Mouse (Mus musculus): ENCODE measurements around the gene Lrba. TPM values are rescaled to one million over a fixed set of nuclear protein-coding genes. Genes with fewer than 3 reads are reported as not detected.

Lrba gene
- polyA plus RNA-seq, 1 experiment from 2014 or later: 4.6 TPM

GRCm38 (mm10) chr3:86548091-86549015 is 323.9 kb downstream of the Lrba start, which contains the start of gene Mab21l2:
Gene Mab21l2 (minus strand): TSS chr3:86548629.
- peaks cover 13% of the 10 kb centered on the region for H3K4me1 ChIP-seq
- H3K4me2 ChIP-seq: peak within 1 kb of the TSS; percentile 55
- H3K4me3 ChIP-seq (replicated peaks): peak within 1 kb of the TSS; percentile 39
- peak within 1 kb of the TSS; percentile 49; the same call in 1 of the 2 replicates for H3K27ac ChIP-seq
- no peak within 1 kb of the TSS for H3K9ac ChIP-seq
- peaks cover 39% of the 10 kb centered on the region for H3K27me3 ChIP-seq (replicated peaks)
- peak; percentile 56; the same call in 1 of the 2 replicates for ATAC-seq (ENCODE audit: insufficient read depth, low FRiP score, low read depth)
- no peaks in the 10 kb centered on the region for H3K36me3 ChIP-seq
- no peaks in the 10 kb centered on the region for H3K9me3 ChIP-seq
- 10% methylated on average over 25 of the region's 25 CpGs for WGBS

DNA sequence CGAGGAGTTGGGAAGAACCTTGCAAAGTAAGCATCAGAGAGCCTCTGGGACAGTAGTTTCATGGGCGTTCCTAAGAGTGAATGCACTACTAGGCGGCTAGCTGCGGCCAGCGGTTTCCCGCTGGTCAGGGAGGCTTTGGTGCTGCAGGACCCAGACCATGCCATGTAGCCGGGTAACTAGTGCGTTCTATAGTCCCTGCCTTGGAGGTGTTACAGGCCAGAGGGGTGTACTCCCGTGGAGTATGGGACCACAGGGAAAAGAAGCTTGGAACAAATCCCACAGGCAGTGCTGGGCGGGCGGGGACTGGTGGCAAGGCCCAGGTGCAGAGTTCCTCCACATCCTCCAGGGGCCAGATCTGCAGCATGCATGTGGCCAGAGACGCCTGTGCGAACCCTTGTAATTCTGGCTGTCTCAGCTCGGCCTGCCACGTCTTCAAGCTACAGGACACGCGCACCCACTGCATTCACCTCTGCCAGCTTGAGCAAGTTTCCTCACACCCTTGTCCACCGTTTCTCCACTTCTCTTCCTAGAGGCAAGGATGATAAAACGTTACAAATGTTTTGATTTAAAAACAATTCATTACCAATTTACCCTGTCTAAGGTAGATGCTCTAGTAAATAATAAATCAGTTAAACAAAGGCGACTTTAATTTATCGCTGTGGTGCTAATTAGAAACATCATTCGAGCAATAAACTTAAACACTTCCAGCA is 326.0 kb downstream of the Lrba start:
- Histone ChIP-seq H3K27me3 (replicated peaks) (peaks cover 39% of the 10 kb centered on the region), H3K9me3 (no peaks in the 10 kb centered on the region), H3K4me2 (no peak overlapping the region), H3K36me3 (no peaks in the 10 kb centered on the region), H3K4me1 (peaks cover 13% of the 10 kb centered on the region), H3K27ac (no peak overlapping the region), H3K9ac (no peak overlapping the region), H3K4me3 (replicated peaks) (0 out of 2 replicates have a peak overlapping the region, but pooled peaks have one; percentile 8)
- 17% methylated on average over 22 of the region's 22 CpGs for WGBS
- ATAC-seq (ENCODE audit: insufficient read depth, low FRiP score, low read depth): no peak

DNA sequence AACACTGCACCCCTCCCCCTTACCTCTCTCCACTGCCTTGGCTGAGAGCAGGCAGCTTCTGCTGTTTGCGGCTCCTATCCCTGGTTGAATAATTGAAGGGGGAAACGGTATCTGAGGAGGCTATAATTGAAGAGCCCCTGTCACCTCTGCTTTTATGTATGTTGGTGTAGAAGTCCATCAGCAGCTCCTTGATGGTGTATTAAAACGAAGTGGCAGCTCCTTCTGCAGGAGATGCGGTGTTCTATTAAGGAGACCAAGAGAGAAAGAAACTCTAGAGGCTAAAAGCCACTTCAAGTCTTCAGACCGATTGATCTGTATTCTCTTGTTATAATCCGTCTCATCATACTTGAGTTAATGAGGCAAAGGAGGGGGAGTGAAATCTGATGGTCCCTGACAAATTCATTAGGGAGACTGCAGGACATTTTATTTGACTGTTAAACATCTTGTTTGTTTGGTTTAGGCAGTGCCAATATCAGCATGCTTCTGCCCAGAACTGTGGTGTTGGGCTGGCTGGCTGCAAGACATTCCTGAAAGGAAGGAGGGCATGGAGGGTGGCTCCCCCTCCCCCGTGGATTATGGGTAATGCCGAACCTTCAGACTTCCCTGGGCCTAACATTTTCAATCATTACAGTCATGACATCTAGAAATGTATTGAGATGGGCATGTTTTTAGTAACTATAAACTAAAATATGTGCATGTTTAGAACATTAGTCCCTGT is 326.7 kb downstream of the Lrba start:
- H3K4me1 ChIP-seq: peaks cover 13% of the 10 kb centered on the region
- no peak overlapping the region for H3K4me2 ChIP-seq
- no peak overlapping the region for H3K9ac ChIP-seq
- no peak for ATAC-seq (ENCODE audit: insufficient read depth, low FRiP score, low read depth)
- H3K36me3 ChIP-seq: no peaks in the 10 kb centered on the region
- peaks cover 39% of the 10 kb centered on the region for H3K27me3 ChIP-seq (replicated peaks)
- no peak overlapping the region for H3K4me3 ChIP-seq (replicated peaks)
- H3K9me3 ChIP-seq: no peaks in the 10 kb centered on the region
- no peak overlapping the region for H3K27ac ChIP-seq
- WGBS: 36% methylated on average over 8 of the region's 8 CpGs

- Histone ChIP-seq H3K4me1 (peaks cover 4% of the 10 kb centered on the region), H3K27ac (no peak overlapping the region), H3K4me3 (replicated peaks) (no peak overlapping the region), H3K9me3 (no peaks in the 10 kb centered on the region), H3K9ac (no peak overlapping the region), H3K36me3 (no peaks in the 10 kb centered on the region), H3K27me3 (replicated peaks) (peaks cover 31% of the 10 kb centered on the region), H3K4me2 (no peak overlapping the region)
- WGBS: 44% methylated on average over 5 of the region's 5 CpGs
- ATAC-seq (ENCODE audit: insufficient read depth, low FRiP score, low read depth): no peak
Observed at GRCm38 (mm10) chr3:86552170-86552569, 327.7 kb downstream of the Lrba start.

DNA sequence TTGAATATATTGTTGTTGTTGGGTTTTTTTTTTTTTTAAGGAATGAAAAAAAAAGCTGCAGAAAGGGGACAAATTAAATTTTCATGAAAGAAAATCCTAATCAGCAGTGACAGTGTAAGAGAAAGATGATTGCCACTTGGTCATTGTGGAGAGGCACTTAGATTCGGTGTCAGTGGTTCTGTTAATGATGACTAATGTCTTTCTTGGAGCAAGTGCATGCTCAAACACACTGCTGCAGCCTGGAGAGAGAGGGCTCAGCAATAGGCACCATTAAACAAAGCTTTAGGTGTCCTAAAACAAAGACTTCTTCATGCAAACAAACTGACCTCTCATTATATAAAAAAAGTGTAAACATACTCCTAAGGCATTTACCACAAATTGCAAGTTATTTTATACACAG is 334.5 kb downstream of the Lrba start:
- Histone ChIP-seq H3K9ac (no peak overlapping the region), H3K27me3 (replicated peaks) (no peaks in the 10 kb centered on the region), H3K36me3 (no peaks in the 10 kb centered on the region), H3K4me1 (no peaks in the 10 kb centered on the region), H3K4me3 (replicated peaks) (no peak overlapping the region), H3K27ac (no peak overlapping the region), H3K9me3 (no peaks in the 10 kb centered on the region), H3K4me2 (no peak overlapping the region)
- 23% methylated on average over 1 of the region's 1 CpGs for WGBS
- ATAC-seq (ENCODE audit: insufficient read depth, low FRiP score, low read depth): no peak

DNA sequence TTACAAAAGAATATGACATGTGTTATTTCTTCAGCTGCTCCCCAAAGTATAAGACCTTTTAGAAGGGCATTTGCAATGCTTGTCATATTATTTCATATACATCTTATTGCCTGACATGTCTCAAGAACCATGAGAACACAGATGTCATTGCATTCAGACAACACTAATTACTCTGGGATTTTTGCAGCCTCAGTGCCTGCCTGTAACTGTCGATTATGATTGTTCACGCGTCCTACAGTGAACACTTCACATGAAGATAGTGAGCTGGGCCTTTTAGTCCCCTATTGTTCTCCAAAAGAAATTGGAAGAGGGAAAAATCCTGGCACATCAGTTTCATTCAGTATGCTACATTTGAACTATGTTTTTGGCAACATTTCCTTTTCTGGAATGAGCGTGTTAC is 335.2 kb downstream of the Lrba start:
- no peaks in the 10 kb centered on the region for H3K36me3 ChIP-seq
- H3K9ac ChIP-seq: no peak overlapping the region
- no peaks in the 10 kb centered on the region for H3K4me1 ChIP-seq
- no peaks in the 10 kb centered on the region for H3K27me3 ChIP-seq (replicated peaks)
- ATAC-seq (ENCODE audit: insufficient read depth, low FRiP score, low read depth): no peak
- H3K9me3 ChIP-seq: no peaks in the 10 kb centered on the region
- H3K4me3 ChIP-seq (replicated peaks): no peak overlapping the region
- WGBS: 75% methylated on average over 4 of the region's 4 CpGs
- H3K27ac ChIP-seq: no peak overlapping the region
- H3K4me2 ChIP-seq: no peak overlapping the region

GRCm38 (mm10) chr3:86560281-86561022 is 336.0 kb downstream of the Lrba start:
- Histone ChIP-seq H3K36me3 (no peaks in the 10 kb centered on the region), H3K27me3 (replicated peaks) (no peaks in the 10 kb centered on the region), H3K4me2 (no peak overlapping the region), H3K27ac (no peak overlapping the region), H3K9ac (no peak overlapping the region), H3K9me3 (no peaks in the 10 kb centered on the region), H3K4me3 (replicated peaks) (no peak overlapping the region), H3K4me1 (no peaks in the 10 kb centered on the region)
- WGBS: 69% methylated on average over 4 of the region's 4 CpGs
- no peak for ATAC-seq (ENCODE audit: insufficient read depth, low FRiP score, low read depth)

DNA sequence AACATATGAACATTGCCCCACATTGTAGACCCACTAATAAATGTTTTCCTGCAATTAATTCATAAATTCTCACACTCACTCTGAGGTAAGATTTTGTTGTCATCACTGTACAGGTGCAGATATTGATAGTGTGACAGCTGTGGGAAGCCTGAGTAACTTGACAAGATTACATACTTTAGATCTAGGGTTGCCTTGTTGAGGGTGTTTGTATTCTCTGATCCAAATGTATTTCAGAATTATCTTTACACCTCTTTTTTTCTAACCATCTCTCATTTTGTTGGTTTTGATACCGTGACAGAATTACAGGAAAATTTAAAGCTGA is 336.5 kb downstream of the Lrba start:
- no peaks in the 10 kb centered on the region for H3K27me3 ChIP-seq (replicated peaks)
- H3K27ac ChIP-seq: no peak overlapping the region
- no peaks in the 10 kb centered on the region for H3K9me3 ChIP-seq
- no peak; the same call in 1 of the 2 replicates for ATAC-seq (ENCODE audit: insufficient read depth, low FRiP score, low read depth)
- no peak overlapping the region for H3K9ac ChIP-seq
- no peak overlapping the region for H3K4me3 ChIP-seq (replicated peaks)
- no peak overlapping the region for H3K4me2 ChIP-seq
- no peaks in the 10 kb centered on the region for H3K4me1 ChIP-seq
- WGBS: 84% methylated on average over 1 of the region's 1 CpGs
- H3K36me3 ChIP-seq: no peaks in the 10 kb centered on the region

DNA sequence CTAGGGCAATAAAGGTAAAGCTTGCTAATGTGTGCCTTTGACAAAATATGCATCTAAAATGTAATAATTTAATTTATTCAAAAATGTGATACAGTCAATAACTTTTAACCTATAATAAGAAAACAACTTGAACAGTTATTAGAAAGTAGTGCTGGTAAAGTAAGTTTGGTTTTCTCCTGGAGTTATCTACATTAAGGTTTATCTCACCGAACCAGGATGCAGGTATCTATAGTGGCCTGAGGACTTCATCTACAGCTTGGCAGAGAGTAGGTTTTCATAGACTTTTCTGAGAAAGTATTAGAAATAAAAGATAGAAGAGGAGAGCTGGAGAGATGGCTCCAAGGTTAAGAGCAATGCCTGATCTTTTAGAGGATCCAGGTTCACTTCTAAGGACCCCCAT is 336.9 kb downstream of the Lrba start:
- Histone ChIP-seq H3K36me3 (no peaks in the 10 kb centered on the region), H3K4me3 (replicated peaks) (no peak overlapping the region), H3K4me1 (no peaks in the 10 kb centered on the region), H3K4me2 (no peak overlapping the region), H3K9me3 (no peaks in the 10 kb centered on the region), H3K27ac (no peak overlapping the region), H3K9ac (no peak overlapping the region), H3K27me3 (replicated peaks) (no peaks in the 10 kb centered on the region)
- ATAC-seq (ENCODE audit: insufficient read depth, low FRiP score, low read depth): no peak
- 83% methylated on average over 1 of the region's 1 CpGs for WGBS

DNA sequence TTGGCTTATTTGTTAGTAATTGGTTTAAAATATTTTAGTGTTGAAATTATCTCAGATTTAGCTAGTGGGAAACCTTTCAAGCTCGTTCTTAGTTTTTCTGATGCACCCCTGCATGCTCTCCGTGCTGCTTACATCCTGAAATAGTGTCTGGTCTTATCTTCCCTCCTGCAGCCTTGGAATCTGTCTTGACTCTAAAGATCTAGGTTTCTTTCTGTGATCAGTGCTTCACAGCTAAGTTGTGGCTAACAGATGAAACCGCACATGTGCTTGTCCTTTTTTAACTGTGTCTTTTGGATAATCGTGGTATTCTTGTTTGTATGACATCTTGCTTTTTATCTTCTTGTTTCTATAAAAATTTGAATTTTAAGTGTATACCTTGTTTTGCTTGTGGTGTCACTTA is 342.8 kb downstream of the Lrba start:
- H3K4me1 ChIP-seq: no peaks in the 10 kb centered on the region
- WGBS: 69% methylated on average over 4 of the region's 4 CpGs
- H3K27ac ChIP-seq: no peak overlapping the region
- no peaks in the 10 kb centered on the region for H3K36me3 ChIP-seq
- H3K9me3 ChIP-seq: no peaks in the 10 kb centered on the region
- no peak overlapping the region for H3K4me3 ChIP-seq (replicated peaks)
- no peak overlapping the region for H3K4me2 ChIP-seq
- no peak overlapping the region for H3K9ac ChIP-seq
- ATAC-seq (ENCODE audit: insufficient read depth, low FRiP score, low read depth): no peak
- no peaks in the 10 kb centered on the region for H3K27me3 ChIP-seq (replicated peaks)

- H3K4me3 ChIP-seq (replicated peaks): no peak overlapping the region
- H3K9me3 ChIP-seq: no peaks in the 10 kb centered on the region
- no peaks in the 10 kb centered on the region for H3K27me3 ChIP-seq (replicated peaks)
- no peak overlapping the region for H3K4me2 ChIP-seq
- no peak overlapping the region for H3K9ac ChIP-seq
- H3K4me1 ChIP-seq: no peaks in the 10 kb centered on the region
- ATAC-seq (ENCODE audit: insufficient read depth, low FRiP score, low read depth): no peak
- H3K36me3 ChIP-seq: no peaks in the 10 kb centered on the region
- no peak overlapping the region for H3K27ac ChIP-seq
- 47% methylated on average over 4 of the region's 4 CpGs for WGBS
Observed at GRCm38 (mm10) chr3:86571518-86571917, 347.0 kb downstream of the Lrba start.

Data from stomach, embryonic 15.5 days (tissue).